Mouse (Mus musculus) neural tube, embryonic 14.5 days (tissue): ENCODE data around the gene Ubl4b. TPM values are rescaled to one million over a fixed set of nuclear protein-coding genes. Genes with fewer than 3 reads are reported as not detected.

Source experiments
- ATAC-seq: fragments of 200-750 bp; cut with Nextera tagmentation; 2 replicates; pipeline ENCODE4 v1.8.0; 2017; ENCODE audit warnings: low read depth, mild to moderate bottlenecking, moderate TSS enrichment, moderate library complexity
- H3K27ac ChIP-seq: fragments of 300-500 bp; sonication (generic); 2 replicates; pipeline ENCODE4 v1.5.1; 2014; ENCODE audit warnings: low read depth, mild to moderate bottlenecking, control low read depth, low read length, moderate library complexity, mixed read lengths
- H3K27me3 ChIP-seq: fragments of 300-500 bp; sonication (generic); 2 replicates; pipeline ENCODE4 v1.6.1; 2014; ENCODE audit warnings: low read length; ENCODE audit not compliant: control insufficient read depth, insufficient read depth
- H3K36me3 ChIP-seq: fragments of 300-500 bp; sonication (generic); 2 replicates; pipeline ENCODE4 v1.6.1; 2014; ENCODE audit warnings: low read length, mixed read lengths; ENCODE audit not compliant: control insufficient read depth, insufficient read depth
- H3K4me1 ChIP-seq: fragments of 300-500 bp; sonication (generic); 2 replicates; pipeline ENCODE4 v1.6.1; 2014; ENCODE audit warnings: low read length; ENCODE audit not compliant: control insufficient read depth, insufficient read depth
- H3K4me2 ChIP-seq: fragments of 300-500 bp; sonication (generic); 2 replicates; pipeline ENCODE4 v1.6.1; 2014; ENCODE audit warnings: mild to moderate bottlenecking, low read depth, low read length, control low read depth
- H3K4me3 ChIP-seq: fragments of 300-500 bp; sonication (generic); 2 replicates; pipeline ENCODE4 v1.5.1; 2014; ENCODE audit warnings: low read depth, low read length, control low read depth, mixed read lengths
- H3K9ac ChIP-seq: fragments of 300-500 bp; sonication (generic); replicated peaks from 2 replicates; pipeline ENCODE4 v1.6.1; 2014; ENCODE audit warnings: low read depth, mild to moderate bottlenecking, control low read depth, low read length, mixed read lengths
- H3K9me3 ChIP-seq: fragments of 300-500 bp; sonication (generic); 2 replicates; pipeline ENCODE4 v1.6.1; 2016; ENCODE audit warnings: low read length; ENCODE audit not compliant: control insufficient read depth
- WGBS: fragments of 180-500 bp; shearing (Covaris S2); extraction: QIAGEN DNeasy Blood & Tissue Kit; methylation state at CpG from one replicate; pipeline ENCODE4 v1.1.7; 2014; 5-methylcytosine and 5-hydroxymethylcytosine counted together
- polyA plus RNA-seq: library from polyadenylated mRNA; unstranded; fragments of >200 nt; fragmentation: Nextera tagmentation; extraction: Ambion mirVana; gene quantifications from 2 replicates; pipeline ENCODE4 v1.2.1, GENCODE M21; 2014

The Ubl4b gene
- polyA plus RNA-seq, 1 experiment from 2014 or later: not detected

- Histone ChIP-seq H3K36me3 (no peaks in the 10 kb centered on the region), H3K4me2 (peak overlapping the region; percentile 43; the same call in 1 of the 2 replicates), H3K27ac (peak overlapping the region; percentile 85), H3K4me1 (peaks cover 11% of the 10 kb centered on the region; the same call in 1 of the 2 replicates), H3K9me3 (no peaks in the 10 kb centered on the region), H3K9ac (no peak overlapping the region), H3K4me3 (0 out of 2 replicates have a peak overlapping the region, but pooled peaks have one; percentile 14), H3K27me3 (no peaks in the 10 kb centered on the region)
- 25% methylated on average over 8 of the region's 8 CpGs for WGBS
- peak; percentile 35; the same call in 1 of the 2 replicates for ATAC-seq
These were observed 17.4 kb downstream of the Ubl4b start for GRCm38 (mm10) chr3:107537504-107537889.

GRCm38 (mm10) chr3:107536810-107537503, 17.9 kb downstream of the Ubl4b start:
- Histone ChIP-seq H3K9ac (peak overlapping the region; percentile 48; the same call in 1 of the 2 replicates), H3K27ac (peak overlapping the region; percentile 85), H3K36me3 (no peaks in the 10 kb centered on the region), H3K4me2 (peak overlapping the region; percentile 43), H3K4me3 (peak overlapping the region; percentile 14; the same call in 1 of the 2 replicates), H3K4me1 (peaks cover 11% of the 10 kb centered on the region; the same call in 1 of the 2 replicates), H3K9me3 (no peaks in the 10 kb centered on the region), H3K27me3 (no peaks in the 10 kb centered on the region)
- 4% methylated on average over 17 of the region's 17 CpGs for WGBS
- ATAC-seq: peak; percentile 85

DNA sequence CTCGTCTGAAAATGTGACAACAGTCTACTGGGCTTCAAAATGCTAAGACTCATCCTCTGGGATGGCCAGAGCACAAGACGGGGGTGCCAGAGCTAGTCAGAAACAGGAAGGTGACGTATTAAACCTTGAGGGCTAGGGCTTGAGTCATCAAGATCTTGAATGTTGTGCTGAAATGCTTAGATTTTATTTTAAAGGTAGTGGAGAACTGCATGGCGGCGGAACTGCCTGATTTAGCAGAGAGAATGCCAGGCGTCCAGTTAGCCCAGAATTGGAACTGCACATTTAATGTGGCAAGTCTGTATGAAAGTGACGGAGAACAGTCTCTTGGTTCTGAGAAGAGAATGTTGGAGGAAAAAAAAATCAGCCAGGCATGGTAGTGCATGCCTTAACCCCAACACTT, 19.9 kb downstream of the Ubl4b start:
- Histone ChIP-seq H3K36me3 (no peaks in the 10 kb centered on the region), H3K4me1 (peaks cover 11% of the 10 kb centered on the region; the same call in 1 of the 2 replicates), H3K4me2 (no peak overlapping the region), H3K9me3 (no peaks in the 10 kb centered on the region), H3K27me3 (no peaks in the 10 kb centered on the region), H3K27ac (no peak overlapping the region), H3K9ac (no peak overlapping the region), H3K4me3 (no peak overlapping the region)
- WGBS: 89% methylated on average over 7 of the region's 7 CpGs
- no peak for ATAC-seq

GRCm38 (mm10) chr3:107533532-107533931, 21.3 kb downstream of the Ubl4b start:
- 36% methylated on average over 4 of the region's 4 CpGs for WGBS
- ATAC-seq: no peak
- H3K4me3 ChIP-seq: no peak overlapping the region
- H3K27ac ChIP-seq: no peak overlapping the region
- no peaks in the 10 kb centered on the region for H3K9me3 ChIP-seq
- H3K4me2 ChIP-seq: no peak overlapping the region
- no peaks in the 10 kb centered on the region for H3K27me3 ChIP-seq
- peaks cover 16% of the 10 kb centered on the region for H3K4me1 ChIP-seq
- H3K9ac ChIP-seq: no peak overlapping the region
- H3K36me3 ChIP-seq: no peaks in the 10 kb centered on the region

DNA sequence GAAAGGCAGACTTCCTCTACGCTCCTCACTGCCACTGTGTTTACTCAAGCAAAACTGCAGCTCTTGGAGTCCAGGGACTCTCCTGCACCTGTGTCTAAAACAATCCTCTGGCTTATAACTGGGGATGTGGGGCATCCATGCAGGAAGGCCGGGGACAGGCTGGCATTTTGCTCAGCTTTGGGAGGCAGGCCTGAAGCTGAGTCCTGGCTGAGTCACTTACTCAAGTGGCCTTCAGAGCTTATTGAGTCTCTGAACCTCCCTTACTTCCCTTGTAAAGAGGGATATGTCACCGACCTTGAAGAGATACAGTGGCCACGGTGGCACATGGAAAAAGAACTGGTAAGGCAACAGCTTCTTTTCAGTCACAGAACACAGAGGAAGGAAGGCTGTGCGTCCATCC, 24.3 kb downstream of the Ubl4b start:
- H3K9ac ChIP-seq: no peak overlapping the region
- H3K4me3 ChIP-seq: no peak overlapping the region
- no peaks in the 10 kb centered on the region for H3K27me3 ChIP-seq
- H3K27ac ChIP-seq: no peak overlapping the region
- H3K4me1 ChIP-seq: peaks cover 18% of the 10 kb centered on the region
- no peaks in the 10 kb centered on the region for H3K36me3 ChIP-seq
- no peaks in the 10 kb centered on the region for H3K9me3 ChIP-seq
- no peak overlapping the region for H3K4me2 ChIP-seq
- WGBS: 84% methylated on average over 5 of the region's 5 CpGs
- ATAC-seq: no peak

DNA sequence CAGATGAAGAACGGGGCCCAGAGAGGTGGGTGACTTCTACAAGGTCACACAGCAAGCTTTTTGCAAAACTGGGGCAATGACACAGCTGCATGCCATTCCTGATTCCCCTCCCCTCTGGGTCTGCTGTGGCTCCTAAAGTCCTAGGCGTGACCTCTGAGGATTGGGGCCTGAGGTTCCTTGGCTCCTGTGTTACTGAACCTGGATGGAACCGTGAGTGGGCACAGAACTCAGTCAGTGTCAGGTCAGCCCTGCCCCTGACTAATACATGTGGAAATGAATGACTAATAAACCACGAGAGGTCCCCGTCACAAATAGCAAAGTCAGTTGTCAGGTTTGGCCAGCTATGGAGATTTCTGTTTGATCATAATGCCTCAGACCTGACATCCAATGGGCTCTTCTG, 25.7 kb downstream of the Ubl4b start:
- peaks cover 18% of the 10 kb centered on the region for H3K4me1 ChIP-seq
- H3K9ac ChIP-seq: no peak overlapping the region
- no peak overlapping the region for H3K4me2 ChIP-seq
- no peak overlapping the region for H3K4me3 ChIP-seq
- H3K9me3 ChIP-seq: no peaks in the 10 kb centered on the region
- no peaks in the 10 kb centered on the region for H3K27me3 ChIP-seq
- H3K36me3 ChIP-seq: no peaks in the 10 kb centered on the region
- 71% methylated on average over 5 of the region's 5 CpGs for WGBS
- ATAC-seq: peak; percentile 15; the same call in 1 of the 2 replicates
- peak overlapping the region; percentile 85 for H3K27ac ChIP-seq

- Histone ChIP-seq H3K4me1 (peaks cover 18% of the 10 kb centered on the region), H3K9me3 (no peaks in the 10 kb centered on the region), H3K9ac (0 out of 2 replicates have a peak overlapping the region, but pooled peaks have one; percentile 25), H3K27me3 (no peaks in the 10 kb centered on the region), H3K4me2 (peak overlapping the region; percentile 33), H3K36me3 (no peaks in the 10 kb centered on the region), H3K27ac (peak overlapping the region; percentile 85), H3K4me3 (no peak overlapping the region)
- 11% methylated on average over 9 of the region's 9 CpGs for WGBS
- ATAC-seq: peak; percentile 86
These were observed 26.3 kb downstream of the Ubl4b start for GRCm38 (mm10) chr3:107528401-107529118.

- Histone ChIP-seq H3K4me1 (peaks cover 16% of the 10 kb centered on the region), H3K4me2 (no peak overlapping the region), H3K9me3 (no peaks in the 10 kb centered on the region), H3K27ac (no peak overlapping the region), H3K9ac (no peak overlapping the region), H3K27me3 (no peaks in the 10 kb centered on the region; the same call in 1 of the 2 replicates), H3K36me3 (no peaks in the 10 kb centered on the region), H3K4me3 (no peak overlapping the region)
- ATAC-seq: no peak
- 41% methylated on average over 6 of the region's 6 CpGs for WGBS
These were observed 30.3 kb downstream of the Ubl4b start for GRCm38 (mm10) chr3:107524547-107524946.

- Histone ChIP-seq H3K27me3 (peaks cover 26% of the 10 kb centered on the region), H3K4me3 (no peak overlapping the region), H3K4me2 (no peak overlapping the region), H3K36me3 (no peaks in the 10 kb centered on the region), H3K4me1 (no peaks in the 10 kb centered on the region), H3K9ac (no peak overlapping the region), H3K27ac (no peak overlapping the region), H3K9me3 (no peaks in the 10 kb centered on the region)
- ATAC-seq: no peak
- WGBS: 87% methylated on average over 5 of the region's 5 CpGs
These were observed 33.9 kb downstream of the Ubl4b start for GRCm38 (mm10) chr3:107520931-107521330.
